Mouse (Mus musculus): ENCODE measurements at regions not wholly inside any gene's neighbourhood (a gene's known extent, or its start where the extent isn't known, plus 50 kb on each side); places are given as distances from the start of the nearest gene placed in this dataset.

DNA sequence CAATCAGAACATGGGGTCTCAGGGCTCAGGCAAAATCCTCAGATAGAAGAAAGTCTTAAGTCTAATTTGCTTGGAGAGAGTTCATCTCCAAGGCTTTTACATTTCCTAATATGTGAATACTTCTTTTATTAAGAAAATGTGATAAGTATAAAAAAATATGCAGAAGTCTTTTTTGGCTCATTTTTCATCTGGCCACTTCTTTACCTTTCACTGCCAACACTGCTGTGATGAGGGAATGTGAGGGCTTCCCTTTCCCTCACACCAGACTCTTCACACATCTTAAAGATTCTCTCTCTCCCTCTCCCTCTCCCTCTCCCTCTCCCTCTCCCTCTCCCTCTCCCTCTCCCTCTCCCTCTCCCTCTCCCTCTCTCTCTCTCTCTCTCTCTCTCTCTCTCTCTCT, 60.0 kb upstream of the Frmd4a start:
- no peak overlapping the region for H3K4me3 ChIP-seq
- peaks cover 8% of the 10 kb centered on the region for H3K4me1 ChIP-seq (replicated peaks)
- 0 out of 2 replicates have a peak, but pooled peaks cover 2% of the 10 kb centered on the region for H3K9me3 ChIP-seq
- no peaks in the 10 kb centered on the region for H3K27me3 ChIP-seq (ENCODE audit: insufficient read depth, poor library complexity, severe bottlenecking)
- H3K27ac ChIP-seq, result no peak overlapping the region
- no peaks in the 10 kb centered on the region for H3K36me3 ChIP-seq
- DNase-seq (ENCODE audit: low spot score), result no peak

DNA sequence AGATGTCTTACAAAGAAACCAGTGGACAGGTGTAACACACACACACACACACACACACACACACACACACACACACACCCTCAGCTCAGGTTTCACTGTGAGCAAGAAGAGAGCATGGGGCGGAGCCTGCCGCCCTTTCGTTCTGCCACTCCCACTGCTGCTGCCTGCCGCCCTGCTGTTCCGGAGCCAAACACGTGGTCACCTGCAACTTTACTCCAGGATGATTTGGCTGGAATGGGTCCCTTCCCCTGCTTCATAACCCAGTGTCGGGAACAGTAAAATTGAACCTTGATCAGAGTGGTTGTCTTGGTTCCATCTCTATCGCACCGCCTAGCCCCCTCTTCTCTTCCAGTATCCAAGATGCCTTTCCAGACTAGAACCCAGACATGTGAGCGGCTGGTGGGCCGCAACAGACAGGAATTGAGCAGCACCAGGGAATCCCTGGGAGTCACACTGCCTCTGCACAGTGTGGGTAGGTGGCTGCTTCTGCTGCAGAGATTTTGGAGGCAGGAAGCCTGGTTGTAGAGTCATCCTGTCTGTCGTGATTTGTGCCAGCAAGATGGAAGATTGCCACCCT, 59.4 kb upstream of the Frmd4a start:
- Histone ChIP-seq H3K4me3 (0 out of 2 replicates have a peak overlapping the region, but pooled peaks have one; percentile 11), H3K9me3 (0 out of 2 replicates have a peak, but pooled peaks cover 2% of the 10 kb centered on the region), H3K36me3 (no peaks in the 10 kb centered on the region), H3K4me1 (replicated peaks) (peaks cover 8% of the 10 kb centered on the region), H3K27ac (no peak overlapping the region; the same call in 1 of the 2 replicates), H3K27me3 (ENCODE audit: insufficient read depth, poor library complexity, severe bottlenecking) (no peaks in the 10 kb centered on the region)
- peak; percentile 30 for DNase-seq (ENCODE audit: low spot score)
- WGBS, result 35% methylated on average over 12 of the region's 12 CpGs

DNA sequence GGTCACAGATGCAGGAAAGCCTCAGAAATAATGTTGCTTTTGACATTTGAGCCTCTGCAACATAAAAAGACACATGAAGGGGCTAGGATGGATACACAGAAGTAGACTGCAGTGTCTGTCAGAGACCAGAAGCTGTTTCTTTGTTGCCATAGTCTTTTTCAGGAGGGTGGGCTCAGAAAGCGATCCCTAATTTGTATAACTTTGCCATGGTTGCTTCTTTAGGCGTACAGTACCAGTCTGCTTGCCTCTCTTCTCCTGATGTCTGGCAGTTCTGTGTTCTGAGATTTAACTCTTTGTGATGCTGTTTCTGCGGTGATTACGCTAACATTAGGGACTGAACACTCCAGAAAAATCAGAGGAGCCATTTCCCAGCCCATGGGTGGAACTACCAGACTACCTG, 58.8 kb upstream of the Frmd4a start:
- H3K9me3 ChIP-seq, result 0 out of 2 replicates have a peak, but pooled peaks cover 2% of the 10 kb centered on the region
- no peaks in the 10 kb centered on the region for H3K36me3 ChIP-seq
- DNase-seq (ENCODE audit: low spot score), result no peak
- H3K27me3 ChIP-seq (ENCODE audit: insufficient read depth, poor library complexity, severe bottlenecking), result no peaks in the 10 kb centered on the region
- WGBS, result 89% methylated on average over 4 of the region's 4 CpGs
- H3K4me3 ChIP-seq, result no peak overlapping the region
- peaks cover 8% of the 10 kb centered on the region for H3K4me1 ChIP-seq (replicated peaks)
- H3K27ac ChIP-seq, result no peak overlapping the region

DNA sequence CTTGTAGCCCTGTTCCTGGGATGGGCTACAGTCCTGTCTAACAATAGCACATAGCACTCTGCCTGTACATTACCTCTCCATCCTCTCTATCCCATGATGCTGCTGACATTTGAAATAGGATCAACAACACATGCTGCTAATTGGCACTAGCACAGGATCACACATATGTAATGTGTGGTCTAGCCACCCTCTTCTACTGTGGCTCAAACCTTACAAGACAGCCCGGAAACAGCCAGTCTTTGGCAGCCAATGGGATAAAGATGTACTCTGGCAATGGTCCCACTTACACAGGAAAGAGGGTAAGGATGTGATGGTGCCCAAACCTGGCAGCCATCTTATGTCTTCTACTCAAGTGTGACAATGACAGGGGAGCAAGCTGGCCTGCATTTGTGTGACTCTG, 58.3 kb upstream of the Frmd4a start:
- no peaks in the 10 kb centered on the region for H3K36me3 ChIP-seq
- 87% methylated on average over 1 of the region's 1 CpGs for whole genome bisulfite sequencing
- DNase-seq (ENCODE audit: low spot score), result no peak
- no peaks in the 10 kb centered on the region for H3K27me3 ChIP-seq (ENCODE audit: insufficient read depth, poor library complexity, severe bottlenecking)
- H3K27ac ChIP-seq, result no peak overlapping the region
- peaks cover 8% of the 10 kb centered on the region for H3K4me1 ChIP-seq (replicated peaks)
- H3K9me3 ChIP-seq, result 0 out of 2 replicates have a peak, but pooled peaks cover 2% of the 10 kb centered on the region
- H3K4me3 ChIP-seq, result no peak overlapping the region

DNA sequence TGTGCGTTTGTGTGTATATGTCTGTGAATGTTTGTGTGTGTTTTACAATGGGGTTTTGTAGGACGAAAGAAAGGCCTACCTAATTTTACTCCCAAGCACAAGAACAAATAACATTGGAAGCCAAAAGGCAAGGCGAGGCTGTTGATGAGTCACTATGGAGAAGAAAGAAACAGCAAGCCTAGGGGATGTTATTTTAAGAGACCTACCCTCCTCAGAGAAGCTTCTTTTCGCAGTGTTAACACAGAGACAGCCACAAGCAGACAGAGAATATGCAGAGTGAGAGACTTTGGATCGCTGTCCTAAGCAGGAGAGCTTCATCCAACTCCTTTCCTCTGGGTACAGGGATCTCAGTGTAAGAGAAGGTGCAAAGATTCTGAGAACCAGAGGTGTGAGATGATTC, 57.3 kb upstream of the Frmd4a start:
- WGBS, result 81% methylated on average over 5 of the region's 5 CpGs
- no peaks in the 10 kb centered on the region for H3K36me3 ChIP-seq
- H3K4me1 ChIP-seq (replicated peaks), result peaks cover 8% of the 10 kb centered on the region
- H3K9me3 ChIP-seq, result peaks cover 5% of the 10 kb centered on the region; the same call in 1 of the 2 replicates
- no peak overlapping the region for H3K27ac ChIP-seq
- no peak for DNase-seq (ENCODE audit: low spot score)
- H3K4me3 ChIP-seq, result no peak overlapping the region
- H3K27me3 ChIP-seq (ENCODE audit: insufficient read depth, poor library complexity, severe bottlenecking), result no peaks in the 10 kb centered on the region

DNA sequence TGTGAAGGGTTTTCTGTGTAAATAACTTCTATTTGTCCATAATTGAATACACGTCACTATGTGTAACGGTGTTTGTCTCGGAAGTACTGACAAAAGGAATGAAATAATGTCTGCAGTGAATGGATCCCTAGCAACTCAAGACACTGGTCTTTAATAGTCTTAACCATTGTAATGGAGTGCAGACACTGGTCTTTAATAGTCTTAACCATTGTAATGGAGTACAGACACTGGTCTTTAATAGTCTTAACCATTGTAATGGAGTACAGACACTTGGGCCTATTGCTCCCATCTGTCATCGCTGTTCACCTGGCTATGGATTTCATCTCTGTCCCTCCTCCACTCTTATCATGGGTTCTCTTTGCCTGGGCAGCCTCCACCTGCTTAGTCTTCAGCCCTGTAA, 53.2 kb upstream of the Frmd4a start:
- Histone ChIP-seq H3K9me3 (peaks cover 3% of the 10 kb centered on the region; the same call in 1 of the 2 replicates), H3K36me3 (no peaks in the 10 kb centered on the region), H3K27ac (no peak overlapping the region), H3K27me3 (ENCODE audit: insufficient read depth, poor library complexity, severe bottlenecking) (no peaks in the 10 kb centered on the region), H3K4me3 (no peak overlapping the region), H3K4me1 (replicated peaks) (no peaks in the 10 kb centered on the region)
- WGBS, result 88% methylated on average over 4 of the region's 4 CpGs
- DNase-seq (ENCODE audit: low spot score), result no peak

Data from hindbrain, embryonic 10.5 days (tissue).